Mouse (Mus musculus): ENCODE data around the gene Fbxo24.
"Not testable (repeated sequence)": the region's sequence is repeated elsewhere in the genome, so short reads cannot be mapped to it uniquely, and the experiment has no call there.

Fbxo24 gene

DNA sequence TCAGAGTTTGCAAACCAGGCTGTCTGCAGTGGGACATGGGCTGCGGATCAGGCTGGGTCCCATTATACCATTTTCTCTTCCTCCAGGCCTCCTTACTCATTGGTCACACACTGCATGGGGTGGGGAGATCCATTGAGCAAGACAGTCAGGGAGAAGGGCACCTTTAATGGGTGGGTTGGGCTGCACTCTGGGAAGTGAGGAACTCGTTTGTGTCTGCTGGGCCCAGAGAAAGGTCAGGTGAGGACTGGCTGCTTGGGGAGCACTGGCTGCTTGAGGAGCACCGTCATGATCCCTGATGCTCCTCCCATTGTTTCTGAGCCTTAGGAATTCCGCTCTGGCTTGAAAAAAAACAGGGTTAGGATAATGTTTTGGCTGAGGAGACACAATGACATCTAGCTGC lies 14.1 kb upstream of the Fbxo24 start:
- no peak for DNase-seq (ENCODE audit: low spot score)

DNA sequence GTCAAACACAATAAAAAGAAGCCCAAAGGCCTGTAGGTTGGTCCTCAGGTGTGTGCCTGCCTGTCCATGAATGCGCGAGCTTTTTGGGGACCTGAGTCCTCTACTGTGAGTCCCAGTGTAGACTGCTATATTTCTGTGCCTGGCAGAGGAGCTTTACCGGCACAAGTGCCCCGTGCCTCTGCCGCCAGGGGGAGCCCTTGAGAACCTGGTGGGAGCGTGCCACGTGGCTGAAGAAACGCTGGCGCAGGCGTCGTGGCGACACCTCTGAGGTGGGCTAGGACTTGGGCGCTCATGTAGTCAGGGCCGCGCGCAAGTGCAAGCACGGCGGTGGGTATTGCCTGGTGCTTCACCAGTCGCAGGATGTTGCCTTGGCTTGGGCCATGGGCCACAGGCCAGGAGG lies 12.3 kb upstream of the Fbxo24 start, which contains the start of gene Sap25:
Sap25 (plus strand) TSS at position 281 of the 400 bp plus-strand sequence.
- DNase-seq (ENCODE audit: low spot score), result no peak

DNA sequence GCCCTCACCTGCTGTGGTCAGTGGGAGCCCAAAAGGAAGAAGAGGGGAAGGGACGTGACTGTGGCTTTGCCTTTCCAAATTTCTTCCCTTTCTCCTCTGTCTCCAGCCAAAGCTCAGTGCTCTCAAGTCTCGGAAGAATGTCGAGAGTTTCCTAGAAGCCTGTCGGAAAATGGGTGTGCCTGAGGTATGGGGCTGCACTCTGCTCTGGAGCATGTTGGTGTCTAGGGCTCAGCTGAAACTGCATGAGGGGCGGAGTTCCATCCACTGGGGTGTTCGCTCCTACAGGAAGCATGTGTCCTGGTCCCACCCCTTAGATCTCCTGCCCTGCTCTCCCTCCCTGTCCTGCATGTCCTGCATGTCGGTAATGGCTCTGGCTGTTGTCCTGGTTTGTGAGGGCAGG lies 10.7 kb upstream of the Fbxo24 start:
- no peak for DNase-seq (ENCODE audit: low spot score)

DNA sequence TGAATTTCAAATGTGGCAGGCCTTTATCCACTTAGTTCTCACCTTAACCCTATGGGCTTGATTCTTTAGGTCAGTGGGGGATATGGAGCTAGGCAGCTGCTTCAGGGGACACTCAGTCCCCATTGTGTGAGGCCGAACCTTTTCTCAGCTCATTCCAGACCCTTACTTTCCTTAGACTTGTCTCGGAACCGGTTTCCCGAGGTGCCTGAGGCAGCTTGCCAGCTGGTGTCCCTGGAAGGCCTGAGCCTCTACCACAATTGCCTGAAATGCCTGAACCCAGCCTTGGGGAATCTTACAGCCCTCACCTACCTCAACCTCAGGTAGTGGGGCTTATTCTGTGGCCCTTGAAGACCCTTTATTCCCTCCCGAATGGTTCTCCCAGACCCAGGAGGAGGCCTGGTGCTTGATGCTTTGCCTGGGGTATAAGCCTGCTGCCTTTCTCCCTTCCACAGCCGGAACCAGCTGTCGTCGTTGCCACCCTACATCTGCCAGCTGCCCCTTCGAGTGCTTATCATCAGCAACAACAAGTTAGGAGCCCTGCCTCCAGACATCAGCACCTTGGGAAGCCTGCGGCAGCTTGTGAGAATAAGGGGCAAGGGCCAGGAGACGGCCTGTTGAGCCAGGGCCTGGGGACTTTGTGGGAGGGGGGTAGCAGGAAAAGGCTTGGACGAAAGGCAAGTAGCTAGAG lies 4.7 kb upstream of the Fbxo24 start:
- peak; percentile 45 for DNase-seq (ENCODE audit: low spot score)

DNA sequence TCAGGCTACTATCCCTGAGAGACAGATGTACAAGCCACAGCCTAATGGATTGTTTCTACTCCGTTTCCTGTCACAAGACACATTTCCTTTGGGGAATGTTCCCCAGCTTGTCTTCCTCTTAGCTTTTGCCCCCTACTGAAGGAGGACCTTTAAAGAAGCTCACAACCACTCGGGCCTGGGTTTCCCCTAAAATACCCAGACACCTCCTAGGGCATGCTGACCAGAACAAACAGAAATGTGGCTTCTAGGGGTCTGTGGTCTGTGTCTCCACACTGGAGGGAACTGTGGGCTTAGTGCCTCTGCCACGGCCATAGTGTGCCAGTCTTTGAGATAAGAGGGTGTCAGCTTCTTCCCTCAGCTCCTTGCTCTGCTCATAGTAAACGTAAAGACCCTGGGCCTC lies 2.8 kb upstream of the Fbxo24 start:
- DNase-seq (ENCODE audit: low spot score), result no peak

DNA sequence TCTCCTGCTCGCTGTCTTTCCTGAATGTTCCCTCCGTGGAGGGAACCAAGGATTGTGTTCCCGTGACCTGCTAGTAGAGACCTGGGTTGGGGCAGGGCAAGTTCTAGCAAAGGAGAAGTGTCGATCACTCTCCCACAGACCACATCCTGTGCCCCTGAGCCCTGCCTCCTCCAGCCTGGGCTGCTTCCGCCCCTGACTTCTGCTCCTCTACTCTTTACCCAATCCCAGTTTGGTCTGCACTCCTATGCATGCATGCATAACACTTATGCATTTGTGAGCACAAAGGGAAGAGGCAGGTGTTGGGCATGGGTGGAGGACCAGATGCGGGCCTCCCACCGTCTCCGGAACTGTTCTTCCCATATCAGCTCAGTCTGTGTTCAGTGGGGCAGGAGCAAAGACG lies 2.4 kb upstream of the Fbxo24 start:
- DNase-seq (ENCODE audit: low spot score), result no peak

DNA sequence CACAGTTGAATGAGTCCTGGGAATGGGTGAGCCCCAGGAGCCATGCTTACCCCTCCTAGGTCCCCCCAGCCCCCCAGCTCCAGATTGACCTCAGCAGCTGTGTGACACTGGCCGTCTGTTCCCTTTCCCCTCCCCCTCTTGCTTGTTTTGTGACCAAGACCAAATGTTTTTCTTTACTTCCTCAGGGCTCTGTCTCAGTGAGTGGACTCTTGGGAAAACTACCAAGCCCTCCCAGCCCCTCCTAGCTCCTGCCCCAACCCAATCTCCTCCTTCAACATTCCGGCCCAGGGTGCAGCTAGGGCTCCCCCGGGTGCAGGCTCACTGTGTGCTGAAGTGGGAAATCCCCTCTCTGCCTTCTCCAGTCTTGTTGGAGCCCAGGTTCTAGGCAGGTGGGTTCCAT lies 1.8 kb upstream of the Fbxo24 start:
- no peak for DNase-seq (ENCODE audit: low spot score)

DNA sequence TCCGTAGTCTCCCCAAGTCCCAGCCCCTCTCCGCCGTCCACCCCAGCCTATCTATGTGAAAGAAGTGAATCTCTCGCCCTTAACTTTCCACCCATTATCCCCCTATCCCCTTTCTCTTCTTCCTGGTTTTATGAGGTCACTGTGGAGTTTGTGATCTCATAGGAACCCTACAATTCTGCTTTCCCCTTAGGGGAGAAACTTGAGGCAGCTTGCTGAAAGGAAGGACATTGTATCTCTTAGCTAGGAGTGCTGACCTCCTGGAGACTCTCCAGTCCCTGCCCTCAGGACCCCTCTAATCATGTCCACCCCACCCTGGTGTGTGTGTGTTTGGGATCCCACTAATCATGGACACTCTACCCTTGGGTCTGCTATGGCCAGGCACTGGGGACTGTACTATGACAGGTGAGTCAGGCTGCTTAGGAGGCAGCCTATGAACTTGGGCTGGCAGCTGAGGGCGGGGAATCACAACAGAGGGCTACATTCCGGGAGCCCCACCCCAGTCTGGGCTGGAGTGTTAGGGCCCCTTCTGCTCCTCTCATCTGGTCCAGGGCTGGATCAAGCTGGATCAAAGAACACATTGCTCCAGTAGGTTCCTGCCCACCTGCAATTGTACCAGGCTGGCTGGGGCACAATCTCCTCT lies 1.2 kb upstream of the Fbxo24 start:
- DNase-seq (ENCODE audit: low spot score), result no peak

DNA sequence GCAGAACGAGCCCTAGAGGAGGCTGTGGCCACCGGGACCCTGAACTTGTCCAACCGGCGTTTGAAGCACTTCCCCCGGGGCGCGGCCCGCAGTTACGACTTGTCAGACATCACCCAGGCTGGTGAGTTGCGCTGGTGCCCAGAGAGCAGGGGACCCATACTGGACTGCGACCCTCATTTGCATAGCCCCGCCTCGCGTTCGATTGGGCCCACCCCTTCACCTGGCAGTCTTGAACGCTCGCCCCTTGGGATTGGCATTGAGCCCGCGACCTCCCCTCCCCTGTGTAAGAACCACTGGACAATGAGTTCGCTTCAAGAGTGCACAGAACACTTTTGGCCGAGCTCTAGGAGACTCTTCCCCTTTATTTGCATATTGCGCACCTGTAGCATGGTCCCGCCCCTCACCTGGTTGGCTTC lies 512 bp upstream of the Fbxo24 start:
- DNase-seq (ENCODE audit: low spot score), result peak; percentile 63

DNA sequence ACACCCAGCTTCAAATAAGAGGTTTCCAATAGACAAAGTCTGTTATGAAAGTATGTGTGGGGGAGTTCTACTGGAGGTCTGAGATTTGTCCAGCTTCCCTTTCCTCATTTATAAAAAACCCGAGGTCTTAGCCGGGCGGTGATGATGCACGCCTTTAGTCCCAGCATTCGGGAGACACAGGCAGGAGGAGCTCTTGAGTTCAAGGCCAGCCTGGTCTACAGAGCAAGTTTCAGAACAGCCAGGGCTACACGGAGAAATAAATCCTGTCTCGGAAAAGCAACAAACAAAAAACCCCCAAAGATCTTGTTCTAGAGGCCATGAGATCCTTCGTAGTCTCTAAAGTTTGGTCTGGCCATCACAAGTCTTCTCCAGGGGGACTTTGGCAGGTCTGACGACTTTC lies 811 bp downstream of the Fbxo24 start:
- peak; percentile 28 for DNase-seq (ENCODE audit: low spot score)

DNA sequence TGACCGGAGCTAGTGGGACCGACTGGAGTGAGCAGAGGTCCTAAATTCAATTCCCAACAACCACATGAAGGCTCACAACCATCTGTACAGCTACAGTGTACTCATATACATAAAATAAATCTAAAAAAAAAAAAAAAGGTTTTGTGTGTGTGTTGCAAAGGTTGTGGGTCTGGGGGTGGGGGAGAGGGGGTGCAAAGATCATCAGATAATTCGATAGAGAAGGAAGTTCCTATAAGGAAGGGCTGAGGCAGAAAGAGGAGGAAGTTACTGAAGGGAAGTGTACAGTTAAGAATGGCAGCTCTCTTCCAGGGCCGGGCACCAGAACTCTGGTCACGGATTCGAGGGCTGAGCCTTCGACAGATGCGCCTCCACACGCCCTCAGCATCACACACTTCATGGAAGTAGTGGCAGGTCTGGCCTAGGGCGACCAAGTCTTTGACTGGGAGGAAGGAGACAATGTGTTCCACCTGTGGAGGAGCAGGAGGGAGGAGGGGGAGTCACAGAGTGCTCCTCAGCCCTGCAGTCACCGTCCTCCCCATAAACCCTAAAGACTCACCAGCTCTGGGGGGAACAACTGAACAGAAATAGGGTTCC lies 4.8 kb downstream of the Fbxo24 start:
- no peak for DNase-seq (ENCODE audit: low spot score)

DNA sequence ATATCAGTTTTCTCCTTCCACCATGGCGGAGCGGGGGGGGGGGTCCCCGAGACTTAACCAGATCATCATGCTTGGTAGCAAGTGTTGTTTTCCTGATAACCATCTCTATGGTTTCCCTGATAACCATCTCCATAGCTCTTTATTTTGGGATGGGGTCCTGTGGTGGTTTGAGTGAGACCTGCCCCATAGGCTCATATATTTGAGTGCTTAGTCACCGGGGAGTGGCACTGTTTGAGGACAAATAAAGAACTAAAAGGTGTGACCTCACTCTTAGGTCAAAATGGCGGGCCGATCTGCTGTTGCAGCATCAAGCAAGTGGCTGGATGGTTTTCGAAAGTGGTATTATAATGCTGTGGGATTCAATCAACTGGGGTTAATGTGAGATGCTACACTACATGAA lies 13.5 kb downstream of the Fbxo24 start:
- DNase-seq (ENCODE audit: low spot score), result no peak

DNA sequence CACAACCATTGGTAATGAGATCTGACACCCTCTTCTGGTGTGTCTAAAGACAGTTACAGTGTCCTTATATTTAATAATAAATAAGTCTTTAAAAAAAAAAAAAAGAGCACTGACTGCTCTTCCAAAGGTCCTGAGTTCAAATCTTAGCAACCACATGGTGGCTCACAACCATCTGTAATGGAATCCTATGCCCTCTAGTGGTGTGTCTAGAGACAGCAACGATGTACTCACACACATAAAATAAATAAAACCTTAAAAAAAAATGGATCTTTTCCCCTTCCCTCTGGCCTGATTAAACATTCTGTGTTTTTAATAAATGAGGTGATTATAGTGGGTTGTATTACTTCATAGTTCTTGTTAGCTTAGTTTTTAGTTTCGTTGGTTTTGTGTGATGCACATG lies 13.9 kb downstream of the Fbxo24 start:
- not testable (repeated sequence) for DNase-seq (ENCODE audit: low spot score)

DNA sequence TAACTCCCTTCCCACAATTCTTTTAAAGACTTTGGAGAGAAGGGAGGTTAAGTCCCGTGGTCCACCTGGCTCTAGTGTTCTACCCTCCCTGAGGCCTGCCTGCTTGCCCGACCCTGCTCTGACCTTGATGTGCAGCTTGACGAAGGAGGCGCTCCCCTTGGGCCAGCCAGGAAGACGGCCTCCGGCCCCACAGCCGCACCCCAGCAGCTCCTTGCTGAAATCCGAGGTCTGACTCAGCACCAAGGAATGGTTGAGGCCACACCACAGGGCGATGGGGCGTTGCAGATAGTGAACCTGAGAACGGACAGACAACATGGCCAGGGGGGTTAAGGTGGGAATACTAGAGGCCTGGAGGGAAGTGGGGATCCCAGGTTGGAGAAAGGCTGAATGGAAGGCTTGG lies 15.3 kb downstream of the Fbxo24 start, which contains the start of gene Pcolce:
Pcolce (minus strand) TSS at position 235 of the 400 bp plus-strand sequence.
- DNase-seq (ENCODE audit: low spot score), result peak; percentile 58

DNA sequence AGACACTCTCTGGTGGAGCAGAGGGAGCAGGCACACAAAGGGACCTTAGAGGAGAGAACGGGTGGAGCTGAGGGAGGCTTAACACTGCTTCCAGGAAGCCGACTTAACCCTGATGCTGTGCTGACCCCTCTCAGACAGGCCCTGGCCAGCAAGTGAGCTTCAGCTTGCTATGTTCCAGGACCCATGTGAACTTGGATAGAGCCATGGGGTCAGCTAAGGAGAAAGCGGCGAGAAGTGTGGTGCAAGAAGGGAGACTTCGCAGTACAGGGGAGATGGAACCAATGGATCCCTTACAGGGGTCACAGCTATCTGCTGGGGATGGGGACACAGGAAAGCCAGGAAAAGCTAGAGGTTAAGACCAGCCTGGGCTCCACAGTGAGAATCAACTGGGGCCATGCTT lies 15.7 kb downstream of the Fbxo24 start:
- DNase-seq (ENCODE audit: low spot score), result no peak

DNA sequence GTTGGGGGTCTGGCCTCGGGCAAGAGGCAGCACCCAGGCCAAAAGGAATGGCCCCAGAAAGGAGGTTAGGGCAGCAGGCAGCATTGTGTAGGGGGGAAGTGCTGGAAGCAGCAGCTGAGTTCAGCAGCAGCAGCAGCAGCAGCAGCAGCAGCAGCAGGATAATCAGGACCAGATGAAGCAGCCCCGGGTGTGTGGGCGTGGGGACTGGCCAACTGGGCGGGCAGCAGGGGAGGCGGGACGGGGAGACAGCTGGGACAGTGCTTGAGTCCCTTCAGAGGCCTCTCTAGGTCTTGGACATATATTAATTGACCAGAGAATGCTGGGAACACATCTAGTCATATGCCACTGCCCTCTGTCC lies 17.6 kb downstream of the Fbxo24 start:
- peak; percentile 69 for DNase-seq (ENCODE audit: low spot score)

DNA sequence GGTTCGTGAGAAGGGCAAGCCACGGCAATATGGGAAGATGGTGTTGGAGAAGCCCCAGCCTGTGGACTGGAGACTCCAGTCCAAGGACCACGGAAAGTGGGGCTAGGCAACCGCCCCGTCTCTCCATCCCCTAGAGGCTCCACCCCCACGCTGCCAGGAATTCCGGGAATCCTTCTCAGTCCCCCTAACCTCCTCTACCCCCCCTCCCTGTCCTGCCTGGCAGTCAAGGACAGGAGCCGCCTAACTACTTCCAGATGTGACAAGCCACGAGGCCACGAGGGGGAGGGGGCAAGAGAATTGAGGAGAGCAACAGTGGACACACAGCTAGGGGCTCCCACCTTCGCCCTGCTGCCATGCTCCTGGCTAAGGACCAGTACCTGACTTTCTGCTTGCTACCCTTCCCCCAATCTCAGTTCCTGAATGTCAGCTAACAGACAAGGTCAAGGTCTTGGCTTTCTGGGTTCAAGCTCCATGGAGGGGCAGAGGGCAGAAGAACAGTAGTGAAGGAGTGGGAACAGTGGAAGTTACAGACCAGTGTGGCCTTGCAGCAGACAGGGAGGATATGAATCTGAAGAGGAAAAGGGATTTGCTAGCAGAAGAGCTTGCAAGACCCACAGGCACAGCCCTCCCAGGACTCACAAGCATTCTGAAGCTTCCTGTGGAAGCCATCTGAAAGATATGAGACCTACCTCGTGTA lies 18.1 kb downstream of the Fbxo24 start:
- DNase-seq (ENCODE audit: low spot score), result peak; percentile 81

DNA sequence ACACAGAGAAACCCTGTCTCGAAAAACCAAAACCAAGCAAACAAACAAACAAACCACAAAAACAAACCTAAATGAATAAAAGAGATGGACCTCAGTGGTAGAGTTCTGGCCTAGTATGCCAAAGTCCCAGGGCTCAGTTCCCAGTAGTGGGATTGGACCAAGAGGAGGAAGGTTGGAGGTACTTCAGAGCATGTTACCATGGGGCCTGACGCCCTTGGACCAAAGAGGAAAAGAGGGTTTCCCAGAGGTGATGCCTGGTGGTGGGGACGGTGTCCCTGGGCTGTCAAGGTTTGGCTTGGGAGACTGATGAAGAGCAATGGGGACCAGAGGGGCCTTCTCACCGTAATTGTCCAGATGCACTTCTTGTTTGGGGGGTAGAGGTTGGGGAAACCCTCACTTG lies 18.7 kb downstream of the Fbxo24 start:
- DNase-seq (ENCODE audit: low spot score), result no peak

DNA sequence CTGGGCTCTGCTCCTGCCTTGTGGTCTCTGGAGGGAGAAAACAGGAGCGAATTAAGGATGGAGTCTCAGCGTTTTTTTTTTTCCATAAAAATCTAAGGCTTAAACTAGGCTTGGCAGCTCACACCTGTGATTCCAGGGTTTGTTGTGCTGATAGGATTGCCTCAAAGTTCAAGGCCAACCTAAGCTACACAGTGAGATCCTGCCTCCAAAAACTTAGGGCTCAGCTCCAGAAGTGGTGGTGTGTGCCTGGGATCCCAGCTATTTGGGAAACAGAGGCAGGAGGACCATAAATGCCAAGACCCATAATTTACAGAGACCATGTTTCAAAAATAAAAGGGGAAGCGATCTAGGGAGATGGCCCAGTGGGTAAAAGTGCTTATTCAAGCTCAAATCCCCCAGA lies 19.5 kb downstream of the Fbxo24 start:
- DNase-seq (ENCODE audit: low spot score), result no peak

DNA sequence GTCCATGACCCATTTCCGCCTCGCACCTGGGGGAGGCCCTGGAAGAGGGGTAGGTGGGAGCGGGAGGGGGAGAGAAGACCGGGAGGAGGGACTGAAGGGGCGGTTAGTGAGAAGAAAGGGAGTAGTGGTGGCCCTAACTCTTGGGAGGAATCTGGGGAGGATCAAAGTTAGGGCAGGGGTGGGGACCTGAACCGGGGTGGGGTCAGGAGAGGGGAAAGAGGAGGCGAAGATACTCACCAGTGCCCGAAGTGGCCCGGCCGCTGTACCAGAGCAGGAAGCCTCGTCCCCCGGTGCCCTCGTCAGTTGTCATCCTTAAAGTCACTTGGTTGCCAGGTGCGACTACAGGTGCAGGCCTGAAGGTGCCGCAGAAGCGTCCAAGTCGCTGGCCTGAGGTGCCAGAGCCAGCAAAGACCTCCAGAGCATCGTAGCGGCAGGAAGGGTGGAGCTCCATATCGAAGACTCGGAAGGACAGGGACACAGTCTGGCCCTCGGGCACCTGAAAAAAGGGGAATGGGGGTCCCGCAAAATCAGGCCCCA lies 20.1 kb downstream of the Fbxo24 start:
- no peak for DNase-seq (ENCODE audit: low spot score)

DNA sequence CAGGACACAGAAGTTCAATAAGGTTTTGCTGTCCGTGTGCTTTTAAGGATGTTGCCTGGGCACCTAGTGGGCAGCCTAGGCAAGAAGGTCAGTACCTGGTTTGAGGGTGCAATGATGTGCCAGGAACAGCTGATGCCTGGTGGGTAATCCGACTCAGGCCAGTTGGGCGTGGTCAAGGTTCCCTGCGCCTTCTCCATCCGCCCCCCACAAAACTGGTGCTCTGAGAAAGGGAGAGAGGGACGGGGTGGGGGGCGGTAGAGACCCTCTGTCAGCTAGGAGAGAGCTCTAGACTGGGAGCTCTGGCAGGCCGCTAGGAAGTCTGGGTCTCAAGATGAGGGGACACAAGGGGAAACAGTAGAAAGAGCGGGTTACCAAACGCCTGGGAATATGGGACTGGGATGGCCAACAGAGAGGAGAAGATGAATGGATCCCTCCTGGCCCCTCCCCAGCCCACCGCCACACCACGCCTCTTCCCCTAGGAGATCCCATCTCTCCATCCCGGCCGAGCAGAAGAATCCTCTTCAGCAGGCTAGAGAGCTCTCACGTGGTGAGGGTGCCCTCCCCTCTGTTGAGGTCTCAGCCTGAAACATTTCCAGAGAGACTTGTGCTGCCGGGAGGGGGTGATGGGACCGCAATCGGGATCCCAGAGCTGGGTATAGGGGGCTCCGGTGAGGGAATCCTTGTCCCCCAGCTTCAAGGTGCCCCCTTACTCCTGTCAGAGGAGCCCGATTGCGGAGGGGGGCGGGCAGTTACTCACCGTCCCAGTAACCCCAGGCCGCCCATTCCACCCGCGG lies 20.7 kb downstream of the Fbxo24 start:
- DNase-seq (ENCODE audit: low spot score), result no peak

DNA sequence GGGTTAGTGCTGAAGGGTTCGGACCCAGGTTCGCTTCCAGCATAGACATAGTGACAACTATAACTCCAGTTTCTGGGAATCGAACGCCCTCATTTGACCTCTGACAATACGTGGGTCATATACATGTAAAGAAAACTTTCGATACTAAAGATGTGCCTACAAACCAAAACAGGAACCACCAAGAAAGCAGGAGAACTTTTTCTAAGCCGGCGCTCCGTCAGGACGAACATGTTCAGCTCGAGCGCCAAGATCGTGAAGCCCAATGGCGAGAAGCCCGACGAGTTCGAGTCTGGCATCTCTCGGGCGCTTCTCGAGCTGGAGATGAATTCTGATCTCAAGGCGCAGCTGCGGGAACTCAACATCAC lies 27.5 kb downstream of the Fbxo24 start:
- DNase-seq (ENCODE audit: low spot score), result no peak

All from ovary, postnatal 36 days (tissue).